Mouse (Mus musculus): ENCODE data around the gene Ccn1. TPM values are rescaled to one million over a fixed set of nuclear protein-coding genes. Genes with fewer than 3 reads are reported as not detected.

Ccn1 gene
- polyA plus RNA-seq, 1 experiment: not detected

GRCm38 (mm10) chr3:145645463-145645862, 4.3 kb downstream of the Ccn1 start:
- WGBS: 84% methylated on average over 6 of the region's 6 CpGs
- Histone ChIP-seq H3K4me3 (ENCODE audit: insufficient read depth, low read depth, low read length) (no peak overlapping the region), H3K27ac (ENCODE audit: insufficient read depth, low read depth, low read length) (no peak overlapping the region), H3K4me1 (ENCODE audit: control insufficient read depth, insufficient read depth, low read length) (peaks cover 17% of the 10 kb centered on the region; the same call in 1 of the 2 replicates)
- no peak for TF ChIP-seq CTCF (IDR thresholded peaks at IDR 0.05; ENCODE audit: insufficient read depth, low read depth, low read length)
- no peak for TF ChIP-seq POLR2A (IDR thresholded peaks at IDR 0.05; ENCODE audit: insufficient read depth, low read depth, low read length)

- WGBS: 55% methylated on average over 11 of the region's 11 CpGs
- no peak overlapping the region for H3K4me3 ChIP-seq (ENCODE audit: insufficient read depth, low read depth, low read length)
- H3K27ac ChIP-seq (ENCODE audit: insufficient read depth, low read depth, low read length): no peak overlapping the region
- TF ChIP-seq POLR2A (IDR thresholded peaks at IDR 0.05; ENCODE audit: insufficient read depth, low read depth, low read length) (no peak), CTCF (IDR thresholded peaks at IDR 0.05; ENCODE audit: insufficient read depth, low read depth, low read length) (no peak)
- no peaks in the 10 kb centered on the region for H3K4me1 ChIP-seq (ENCODE audit: control insufficient read depth, insufficient read depth, low read length)
These were observed 6.9 kb downstream of the Ccn1 start for GRCm38 (mm10) chr3:145642861-145643260.

- TF ChIP-seq CTCF (IDR thresholded peaks at IDR 0.05; ENCODE audit: insufficient read depth, low read depth, low read length) (no peak), POLR2A (IDR thresholded peaks at IDR 0.05; ENCODE audit: insufficient read depth, low read depth, low read length) (no peak)
- 83% methylated on average over 3 of the region's 3 CpGs for WGBS
- Histone ChIP-seq H3K27ac (ENCODE audit: insufficient read depth, low read depth, low read length) (no peak overlapping the region), H3K4me3 (ENCODE audit: insufficient read depth, low read depth, low read length) (no peak overlapping the region), H3K4me1 (ENCODE audit: control insufficient read depth, insufficient read depth, low read length) (no peaks in the 10 kb centered on the region)
These were observed 7.9 kb downstream of the Ccn1 start for GRCm38 (mm10) chr3:145641878-145642277.

GRCm38 (mm10) chr3:145641036-145641685, 8.6 kb downstream of the Ccn1 start:
- Histone ChIP-seq H3K27ac (ENCODE audit: insufficient read depth, low read depth, low read length) (no peak overlapping the region), H3K4me3 (ENCODE audit: insufficient read depth, low read depth, low read length) (no peak overlapping the region), H3K4me1 (ENCODE audit: control insufficient read depth, insufficient read depth, low read length) (no peaks in the 10 kb centered on the region)
- TF ChIP-seq POLR2A (IDR thresholded peaks at IDR 0.05; ENCODE audit: insufficient read depth, low read depth, low read length): no peak
- no peak for TF ChIP-seq CTCF (IDR thresholded peaks at IDR 0.05; ENCODE audit: insufficient read depth, low read depth, low read length)
- WGBS: 61% methylated on average over 5 of the region's 5 CpGs

GRCm38 (mm10) chr3:145640583-145640982, 9.2 kb downstream of the Ccn1 start:
- WGBS: 72% methylated on average over 4 of the region's 4 CpGs
- Histone ChIP-seq H3K4me3 (ENCODE audit: insufficient read depth, low read depth, low read length) (no peak overlapping the region), H3K4me1 (ENCODE audit: control insufficient read depth, insufficient read depth, low read length) (no peaks in the 10 kb centered on the region), H3K27ac (ENCODE audit: insufficient read depth, low read depth, low read length) (no peak overlapping the region)
- no peak for TF ChIP-seq POLR2A (IDR thresholded peaks at IDR 0.05; ENCODE audit: insufficient read depth, low read depth, low read length)
- TF ChIP-seq CTCF (IDR thresholded peaks at IDR 0.05; ENCODE audit: insufficient read depth, low read depth, low read length): no peak

- TF ChIP-seq CTCF (IDR thresholded peaks at IDR 0.05; ENCODE audit: insufficient read depth, low read depth, low read length) (no peak), POLR2A (IDR thresholded peaks at IDR 0.05; ENCODE audit: insufficient read depth, low read depth, low read length) (no peak)
- H3K27ac ChIP-seq (ENCODE audit: insufficient read depth, low read depth, low read length): no peak overlapping the region
- WGBS: 71% methylated on average over 4 of the region's 4 CpGs
These were observed 9.6 kb downstream of the Ccn1 start for GRCm38 (mm10) chr3:145640170-145640569.

GRCm38 (mm10) chr3:145634002-145634710, 15.6 kb downstream of the Ccn1 start:
- 94% methylated on average over 14 of the region's 14 CpGs for WGBS
- H3K4me3 ChIP-seq (ENCODE audit: insufficient read depth, low read depth, low read length): no peak overlapping the region
- no peaks in the 10 kb centered on the region for H3K4me1 ChIP-seq (ENCODE audit: control insufficient read depth, insufficient read depth, low read length)
- TF ChIP-seq POLR2A (IDR thresholded peaks at IDR 0.05; ENCODE audit: insufficient read depth, low read depth, low read length): no peak
- no peak for TF ChIP-seq CTCF (IDR thresholded peaks at IDR 0.05; ENCODE audit: insufficient read depth, low read depth, low read length)
- H3K27ac ChIP-seq (ENCODE audit: insufficient read depth, low read depth, low read length): no peak overlapping the region

More at GRCm38 (mm10) chr3:145640170-145640569, 9.6 kb downstream of the Ccn1 start:
- Histone ChIP-seq H3K4me3 (ENCODE audit: insufficient read depth, low read depth, low read length) (no peak overlapping the region), H3K4me1 (ENCODE audit: control insufficient read depth, insufficient read depth, low read length) (no peaks in the 10 kb centered on the region)

- no peak for TF ChIP-seq CTCF (IDR thresholded peaks at IDR 0.05; ENCODE audit: insufficient read depth, low read depth, low read length)
- 63% methylated on average over 6 of the region's 6 CpGs for WGBS
- no peak overlapping the region for H3K27ac ChIP-seq (ENCODE audit: insufficient read depth, low read depth, low read length)
- H3K4me3 ChIP-seq (ENCODE audit: insufficient read depth, low read depth, low read length): no peak overlapping the region
- no peaks in the 10 kb centered on the region for H3K4me1 ChIP-seq (ENCODE audit: control insufficient read depth, insufficient read depth, low read length)
These were observed 16.9 kb downstream of the Ccn1 start for GRCm38 (mm10) chr3:145632888-145633287.

GRCm38 (mm10) chr3:145628643-145629042, 21.1 kb downstream of the Ccn1 start:
- WGBS: 54% methylated on average over 5 of the region's 5 CpGs
- TF ChIP-seq CTCF (IDR thresholded peaks at IDR 0.05; ENCODE audit: insufficient read depth, low read depth, low read length): no peak
- no peak for TF ChIP-seq POLR2A (IDR thresholded peaks at IDR 0.05; ENCODE audit: insufficient read depth, low read depth, low read length)

More at GRCm38 (mm10) chr3:145628643-145629042, 21.1 kb downstream of the Ccn1 start:
- H3K4me1 ChIP-seq (ENCODE audit: control insufficient read depth, insufficient read depth, low read length): no peaks in the 10 kb centered on the region
- H3K4me3 ChIP-seq (ENCODE audit: insufficient read depth, low read depth, low read length): no peak overlapping the region
- H3K27ac ChIP-seq (ENCODE audit: insufficient read depth, low read depth, low read length): no peak overlapping the region
